Mouse (Mus musculus) heart, adult 8-10 months (tissue): ENCODE measurements around the gene Tcf12. TPM values are rescaled to one million over a fixed set of nuclear protein-coding genes. Genes with fewer than 3 reads are reported as not detected.

Source experiments
- DNase-seq: peaks from one replicate; pipeline ENCODE4 v3.0.0; 2022; ENCODE audit warnings: low spot score
- total RNA-seq, 4 experiments: library from RNA; stranded (reverse); gene quantifications; 2 replicates each; pipeline ENCODE4 v1.2.4; 2022

The Tcf12 gene
- total RNA-seq, 4 experiments from 2014 or later = 27.1 to 32.1 (median 31.6) TPM

DNA sequence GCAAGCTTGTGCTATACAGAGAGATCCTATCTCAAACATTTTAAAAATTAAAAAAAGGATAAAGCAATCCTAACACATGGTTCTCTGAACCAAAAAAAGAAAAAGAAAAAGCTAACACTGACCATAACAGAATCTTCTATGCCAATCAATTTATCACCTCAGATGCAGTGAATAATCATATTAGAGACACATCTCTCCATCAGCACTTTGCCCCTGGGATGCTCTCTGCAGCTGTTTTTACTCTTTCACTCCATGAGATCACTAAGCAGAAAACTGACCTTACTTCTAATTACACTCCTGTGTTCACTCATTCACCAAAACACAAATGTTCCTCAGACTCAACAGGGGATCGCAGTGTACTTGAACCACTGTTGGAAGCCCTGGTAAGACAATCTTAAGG is 128.8 kb downstream of the Tcf12 start:
- DNase-seq = no peak

- DNase-seq = no peak
Observed at GRCm38 (mm10) chr9:71981071-71981470, 130.6 kb downstream of the Tcf12 start.

GRCm38 (mm10) chr9:71980579-71980978 is 131.1 kb downstream of the Tcf12 start:
- DNase-seq = peak; percentile 28

DNA sequence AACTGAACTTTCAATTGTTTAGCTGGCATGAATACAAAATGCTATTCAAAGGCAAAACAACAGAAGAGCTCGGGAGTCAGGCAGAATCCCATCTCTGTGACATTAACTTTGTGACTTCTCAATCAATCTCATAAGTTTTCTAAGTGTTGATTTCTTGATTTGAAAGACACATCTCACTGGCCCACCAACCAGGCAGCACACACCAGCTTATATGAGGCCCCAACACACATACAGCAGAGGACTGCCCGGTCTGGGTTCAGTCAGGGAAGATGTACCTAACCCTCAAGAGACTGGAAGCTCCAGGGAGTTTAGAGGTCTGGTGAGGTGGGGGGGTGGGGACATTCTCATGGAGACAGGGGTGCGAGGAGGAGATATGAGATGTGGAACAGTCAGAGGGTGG is 132.8 kb downstream of the Tcf12 start:
- DNase-seq = no peak

DNA sequence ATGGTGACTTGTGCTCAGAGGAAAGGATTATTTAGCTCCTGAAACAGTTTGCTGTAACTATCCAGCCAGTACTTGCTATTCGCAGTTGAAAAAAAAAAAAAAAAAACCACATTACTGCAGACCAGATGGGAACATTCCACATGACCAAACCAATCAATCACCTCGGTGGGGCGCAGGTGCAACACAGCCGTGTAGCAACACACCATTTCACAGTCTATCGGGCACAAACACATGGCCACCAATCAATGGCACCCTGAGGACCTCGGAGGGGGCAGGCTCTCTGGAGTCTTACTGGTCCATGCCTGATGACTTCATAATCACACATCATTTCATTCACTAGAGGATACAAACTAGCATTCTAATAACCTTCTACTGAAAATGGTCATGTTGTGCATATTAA is 135.6 kb downstream of the Tcf12 start:
- no peak for DNase-seq

- DNase-seq = no peak
Observed at GRCm38 (mm10) chr9:71975141-71975540, 136.5 kb downstream of the Tcf12 start.

DNA sequence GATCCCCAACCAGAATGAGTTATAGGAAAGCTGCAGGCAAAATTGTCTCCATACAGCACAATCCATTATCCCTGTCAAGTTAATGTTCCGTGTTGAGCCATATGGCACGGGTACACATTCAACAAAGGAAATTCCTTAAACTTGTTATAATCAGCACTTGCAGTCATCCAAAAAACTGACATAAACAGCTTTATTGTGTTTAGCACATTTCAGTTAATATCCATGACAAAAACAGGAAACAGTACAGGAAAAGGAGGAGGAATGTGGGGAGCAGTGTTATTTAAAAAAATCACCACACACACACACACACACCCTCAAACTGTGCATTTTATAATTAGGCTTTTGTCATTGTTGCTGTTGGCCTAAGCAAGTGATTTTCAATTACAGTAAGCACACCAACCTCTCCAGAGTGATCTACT is 137.1 kb downstream of the Tcf12 start:
- DNase-seq = peak; percentile 41

DNA sequence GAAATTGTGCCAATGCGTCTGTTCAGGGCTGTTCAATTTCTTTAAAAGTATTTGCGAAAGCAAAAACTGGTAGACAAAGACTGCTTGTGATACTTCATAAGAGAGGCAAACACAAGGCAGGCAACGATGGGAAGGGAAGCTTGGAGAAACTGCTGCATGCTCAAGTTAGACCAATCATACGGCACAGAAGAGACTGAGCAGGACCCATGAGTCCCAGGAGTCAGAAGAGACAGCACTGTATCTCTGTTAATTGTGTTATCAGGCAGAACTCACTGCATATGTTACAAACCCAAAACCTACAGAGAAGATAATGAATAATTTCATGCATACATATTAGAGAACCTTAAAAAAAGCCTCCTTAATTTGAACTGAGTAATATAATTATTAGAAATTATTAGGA is 147.6 kb downstream of the Tcf12 start:
- DNase-seq = no peak

- no peak for DNase-seq
Observed at GRCm38 (mm10) chr9:71960026-71960396, 151.7 kb downstream of the Tcf12 start.

DNA sequence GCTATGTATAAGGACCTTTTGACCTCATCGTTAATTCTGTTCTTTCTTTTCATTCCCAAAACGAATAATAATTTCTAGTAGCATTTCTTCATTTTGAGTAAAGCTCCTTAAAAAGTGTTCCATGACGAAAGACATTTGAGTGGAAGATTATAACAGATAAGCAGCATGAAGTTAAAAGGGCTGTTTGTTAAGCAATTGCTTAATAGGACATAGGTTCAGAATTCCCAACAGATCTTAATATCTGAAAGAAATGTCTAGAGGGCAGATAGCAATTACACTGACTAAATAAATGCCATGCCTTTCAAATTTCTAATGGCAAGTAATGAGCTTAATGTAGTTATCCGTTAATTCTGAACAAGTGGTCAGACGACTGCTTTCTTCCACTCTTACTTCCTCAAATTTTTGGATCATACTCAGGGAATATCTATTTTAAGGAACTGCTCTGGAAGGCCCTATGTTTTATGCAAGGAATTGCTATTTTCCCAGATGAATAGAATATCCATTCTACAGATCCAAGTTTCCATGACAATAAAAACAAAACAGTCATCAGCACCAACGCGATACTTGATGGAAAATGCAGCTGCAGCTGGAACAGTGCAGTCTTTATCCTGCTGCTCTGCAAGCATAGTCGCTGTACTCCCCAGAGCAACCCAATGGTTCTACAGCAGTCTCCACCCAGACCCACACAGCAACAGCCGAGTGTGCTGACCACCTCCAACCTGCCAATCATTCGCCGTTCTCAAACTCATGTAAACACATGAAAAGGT is 152.2 kb downstream of the Tcf12 start:
- DNase-seq = peak; percentile 87

DNA sequence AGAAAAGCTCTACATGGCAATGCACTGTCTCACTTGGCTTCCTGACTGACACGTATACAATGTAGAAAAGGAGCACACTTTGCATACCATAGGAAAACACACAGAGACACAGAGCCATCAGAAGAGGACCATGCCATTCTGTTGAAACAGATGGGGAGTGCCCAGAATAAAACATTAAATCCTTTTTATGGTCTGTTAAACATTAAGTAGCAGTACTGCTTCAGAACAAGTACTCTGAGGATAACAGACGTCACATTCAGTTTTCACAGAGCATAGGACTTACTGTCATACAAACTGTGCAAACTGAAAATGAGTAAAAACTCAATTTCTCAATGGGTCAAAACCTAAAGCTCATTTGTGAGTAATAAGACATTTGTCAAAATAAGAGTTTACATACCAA is 158.5 kb downstream of the Tcf12 start:
- DNase-seq = no peak

GRCm38 (mm10) chr9:71952621-71953076 is 159.0 kb downstream of the Tcf12 start:
- no peak for DNase-seq

- no peak for DNase-seq
Observed at GRCm38 (mm10) chr9:71951926-71952325, 159.7 kb downstream of the Tcf12 start.

DNA sequence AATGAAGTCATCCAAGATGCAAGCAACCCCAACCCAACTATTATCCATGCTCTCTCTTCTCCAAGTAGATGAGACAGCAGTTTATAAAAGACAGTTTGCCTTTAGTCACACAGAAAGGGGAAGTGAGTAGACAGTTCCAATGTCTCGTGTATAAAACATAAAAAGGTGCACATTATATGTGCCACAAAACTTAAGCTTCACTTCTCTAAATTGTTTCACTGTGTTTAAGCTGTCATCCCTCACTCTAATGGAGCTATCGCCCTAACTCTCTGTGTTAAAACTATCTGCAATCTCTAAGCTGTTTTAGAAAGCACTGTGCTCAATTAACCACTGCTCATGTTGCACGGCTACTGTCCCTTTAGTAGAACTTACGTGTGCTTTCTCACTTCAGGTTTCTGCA is 160.3 kb downstream of the Tcf12 start:
- DNase-seq = no peak

- no peak for DNase-seq
Observed at GRCm38 (mm10) chr9:71944801-71945200, 166.9 kb downstream of the Tcf12 start.

DNA sequence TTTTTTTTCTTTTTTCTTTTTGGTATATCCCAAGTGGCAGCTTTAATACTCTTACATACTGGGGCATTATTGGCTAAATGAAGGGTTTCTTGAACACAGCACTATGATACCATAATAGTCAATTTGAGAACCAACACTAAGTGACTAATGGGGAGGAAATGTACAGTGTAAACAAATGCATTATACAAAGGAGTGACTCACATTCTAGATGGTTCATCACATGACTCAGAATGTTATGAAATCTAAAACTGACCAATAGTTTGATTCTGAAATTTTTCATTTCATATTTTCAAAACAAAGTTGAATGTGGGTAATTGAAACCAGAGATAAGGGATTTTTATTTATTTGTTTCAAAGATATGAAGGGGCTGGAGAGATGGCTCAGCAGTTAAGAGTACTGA is 169.2 kb downstream of the Tcf12 start:
- DNase-seq = no peak

DNA sequence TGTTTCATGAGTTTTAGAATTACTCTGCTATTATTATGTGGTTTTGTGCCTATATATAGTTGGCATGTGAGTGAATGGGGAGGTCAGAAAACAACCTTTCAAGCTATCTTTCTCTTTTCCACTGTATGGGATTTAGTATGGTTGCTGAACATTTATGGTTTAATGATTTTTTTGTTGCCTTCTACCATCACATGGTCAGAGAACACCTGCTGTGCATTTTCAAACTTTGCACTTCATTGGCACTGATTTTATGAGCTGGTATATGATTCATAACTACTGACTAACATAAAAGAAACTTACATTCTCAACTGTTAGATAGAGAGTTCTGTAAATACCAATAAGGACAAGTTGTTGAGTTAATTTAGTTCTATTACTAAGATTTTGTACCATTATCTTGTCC is 171.7 kb downstream of the Tcf12 start:
- DNase-seq = no peak

DNA sequence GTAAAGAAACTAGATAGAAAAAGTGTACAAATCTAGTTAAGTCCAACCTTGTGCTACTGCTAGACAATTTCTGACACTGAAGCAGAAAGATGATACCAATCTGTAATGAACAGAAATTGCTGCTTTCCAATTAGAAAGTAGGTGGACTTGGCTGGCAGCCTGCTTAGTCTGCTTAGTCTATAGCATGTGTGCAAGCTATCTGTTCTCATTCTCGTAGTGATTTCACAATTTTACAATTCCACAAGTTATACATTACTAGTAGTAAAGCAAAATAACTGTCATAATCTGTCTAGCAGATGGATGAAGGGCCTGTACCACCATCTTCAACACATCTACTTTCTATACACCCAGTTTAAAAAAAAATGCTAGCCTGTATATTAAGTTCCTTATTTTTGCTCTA is 175.5 kb downstream of the Tcf12 start:
- no peak for DNase-seq

DNA sequence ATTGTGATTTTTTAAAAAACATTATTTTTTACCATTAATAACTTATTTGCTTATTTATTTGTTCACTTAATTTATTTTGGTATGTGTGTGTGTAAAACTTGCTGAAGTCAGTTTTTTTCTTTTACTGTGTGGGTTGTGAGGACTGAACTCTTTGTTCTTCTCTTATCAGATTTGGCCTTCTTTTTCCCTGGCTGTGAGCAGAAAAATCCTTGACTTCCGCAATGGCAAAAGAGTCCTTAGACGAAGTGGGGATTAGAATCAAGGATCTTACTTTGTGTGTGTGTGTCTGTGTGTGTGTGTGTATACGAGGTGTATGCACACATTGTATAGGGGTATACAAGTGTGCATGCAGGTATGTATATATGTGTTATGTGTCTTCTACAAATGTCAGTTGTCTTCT is 176.8 kb downstream of the Tcf12 start:
- DNase-seq = peak; percentile 45

DNA sequence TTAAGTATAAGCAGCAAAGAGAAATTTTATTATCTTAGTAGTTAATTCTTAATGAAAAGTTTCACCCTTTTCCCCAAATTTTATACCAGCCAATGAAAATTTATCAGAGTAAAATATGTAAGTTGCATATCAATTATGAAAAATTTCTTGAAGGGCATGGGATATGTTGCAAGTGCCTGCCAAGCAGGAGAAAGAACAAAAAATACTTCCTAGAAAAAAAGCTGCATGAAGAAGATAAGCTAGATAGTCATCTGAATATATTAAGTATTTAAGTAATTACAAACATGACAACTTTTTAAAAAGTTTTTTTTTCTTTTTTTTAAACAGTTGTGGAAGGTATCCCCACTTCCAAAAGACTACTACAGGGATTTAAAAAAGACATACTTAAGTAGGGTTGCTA is 179.7 kb downstream of the Tcf12 start:
- no peak for DNase-seq

- no peak for DNase-seq
Observed at GRCm38 (mm10) chr9:71931358-71931715, 180.3 kb downstream of the Tcf12 start.

DNA sequence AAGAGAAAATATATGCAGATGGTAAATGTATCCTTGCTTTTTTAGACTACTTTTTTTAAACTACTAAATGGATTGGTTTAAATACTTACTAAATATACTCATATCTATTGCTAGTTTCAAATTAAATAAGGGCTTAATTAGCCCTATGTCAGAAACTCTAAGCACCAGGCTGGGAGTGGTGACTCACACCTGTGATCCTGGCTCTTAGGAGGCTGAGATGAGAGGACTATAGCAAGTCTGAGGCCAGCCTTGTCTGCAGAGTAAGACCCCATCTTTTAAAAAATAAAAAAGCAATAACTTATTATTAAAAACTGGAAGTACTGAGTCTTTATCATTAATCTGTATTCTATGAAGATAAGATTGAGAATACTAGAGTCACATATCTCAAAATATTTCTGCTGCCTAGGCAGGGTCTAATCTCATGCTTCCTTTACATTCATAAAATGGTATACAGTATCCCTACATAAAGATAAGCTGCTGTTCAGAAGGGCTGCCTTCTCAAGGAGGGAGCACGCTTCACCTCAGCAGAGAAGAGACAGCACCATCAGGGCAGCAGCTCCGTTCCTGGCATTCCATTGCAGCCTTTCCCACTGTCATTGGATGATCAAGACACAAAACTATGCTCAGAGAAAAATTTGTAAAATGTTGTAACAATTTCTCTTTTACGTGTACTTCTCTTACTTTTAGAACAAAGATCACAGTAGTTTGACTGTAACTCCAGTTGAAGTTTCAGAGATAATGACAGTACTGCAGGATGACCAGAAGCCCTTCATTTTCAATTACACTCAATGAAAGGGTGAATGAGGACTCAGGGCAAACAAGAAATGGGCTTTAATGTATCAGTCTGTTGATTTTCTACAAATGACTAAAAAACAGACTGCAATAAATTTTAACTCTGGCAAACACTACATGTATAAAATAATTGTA is 181.0 kb downstream of the Tcf12 start:
- no peak for DNase-seq

DNA sequence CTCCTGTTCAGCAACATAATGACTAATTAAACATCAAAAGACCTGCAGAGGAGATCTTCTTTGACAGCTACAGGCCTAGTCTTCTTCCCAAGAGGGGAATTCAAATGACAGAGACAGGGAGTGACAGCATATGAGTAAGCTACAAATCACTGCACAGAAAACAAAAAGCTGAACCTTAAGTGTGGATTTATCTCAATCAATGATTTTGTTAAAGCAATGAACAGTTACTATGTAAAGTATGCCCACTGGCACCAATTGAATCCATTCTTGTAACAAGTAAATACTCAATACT is 195.1 kb downstream of the Tcf12 start:
- DNase-seq = no peak
